Mouse (Mus musculus) spleen, postnatal 36 days (tissue): ENCODE measurements around the gene Gspt1.

Source experiments
- DNase-seq, 2 experiments: peaks; one replicate each; pipeline ENCODE4 v3.0.0; 2022; ENCODE audit warnings: low spot score in 2 of 2, mixed read lengths in 1 of 2

Gspt1 gene

GRCm38 (mm10) chr16:11202571-11203554 lies 51.3 kb downstream of the Gspt1 start, which contains the start of gene Rsl1d1:
Gene Rsl1d1, minus strand, starts transcription at chr16:11203331.
- DNase-seq: peak; percentile 89 to 92

- no peak for DNase-seq
These were observed 52.3 kb downstream of the Gspt1 start for GRCm38 (mm10) chr16:11201740-11202394.

GRCm38 (mm10) chr16:11200247-11200646 lies 53.9 kb downstream of the Gspt1 start:
- no peak for DNase-seq

- peak in 1 of 2 experiments; percentile 18 for DNase-seq
These were observed 55.7 kb downstream of the Gspt1 start for GRCm38 (mm10) chr16:11198467-11198866.

- DNase-seq: no peak
These were observed 57.1 kb downstream of the Gspt1 start for GRCm38 (mm10) chr16:11197052-11197451.

- no peak for DNase-seq
These were observed 60.9 kb downstream of the Gspt1 start for GRCm38 (mm10) chr16:11193231-11193630.

- no peak for DNase-seq
These were observed 64.0 kb downstream of the Gspt1 start for GRCm38 (mm10) chr16:11190150-11190549.

- no peak for DNase-seq
These were observed 76.7 kb downstream of the Gspt1 start for GRCm38 (mm10) chr16:11177404-11177803.

GRCm38 (mm10) chr16:11176884-11177244 lies 77.3 kb downstream of the Gspt1 start:
- DNase-seq: no peak

GRCm38 (mm10) chr16:11176208-11176883 lies 77.8 kb downstream of the Gspt1 start, which contains the start of gene Zc3h7a:
Gene Zc3h7a, minus strand, starts transcription at chr16:11176393.
- peak; percentile 92 to 93 for DNase-seq

GRCm38 (mm10) chr16:11175489-11176207 lies 78.5 kb downstream of the Gspt1 start:
- DNase-seq: peak; percentile 55 to 70

GRCm38 (mm10) chr16:11175100-11175488 lies 79.0 kb downstream of the Gspt1 start:
- DNase-seq: no peak

- peak; percentile 60 to 75 for DNase-seq
These were observed 79.4 kb downstream of the Gspt1 start for GRCm38 (mm10) chr16:11174671-11175081.

GRCm38 (mm10) chr16:11171679-11172078 lies 82.4 kb downstream of the Gspt1 start:
- DNase-seq: no peak
